Mouse (Mus musculus): ENCODE data around the gene Pcolce. TPM values are rescaled to one million over a fixed set of nuclear protein-coding genes. Genes with fewer than 3 reads are reported as not detected.

Gene Pcolce
- total and polyA plus RNA-seq, 2 experiments = 4.4 to 11.9 TPM

- WGBS = 77% methylated on average over 4 of the region's 4 CpGs
- peaks cover 6% of the 10 kb centered on the region; the same call in 1 of the 2 replicates for H3K79me2 ChIP-seq (ENCODE audit: control insufficient read depth, insufficient read depth, low read length)
- H3K4me1 ChIP-seq (ENCODE audit: control insufficient read depth, insufficient read depth, low read length) = no peaks in the 10 kb centered on the region
- peak overlapping the region; percentile 28 for H3K27ac ChIP-seq (replicated peaks; ENCODE audit: insufficient read depth, low read depth, low read length)
- H3K9ac ChIP-seq (ENCODE audit: low read depth, low read length) = 0 out of 2 replicates have a peak overlapping the region, but pooled peaks have one; percentile 12
- no peak for DNase-seq (ENCODE audit: extremely low read depth, low read depth, low spot score)
- no peak overlapping the region for H3K4me3 ChIP-seq (ENCODE audit: insufficient read depth, low read depth, low read length)
- H3K36me3 ChIP-seq (ENCODE audit: control insufficient read depth, insufficient read depth, low read length) = peaks cover 2% of the 10 kb centered on the region
- no peaks in the 10 kb centered on the region for H3K27me3 ChIP-seq (ENCODE audit: control insufficient read depth, insufficient read depth, low read length)
- TF ChIP-seq POLR2A (IDR thresholded peaks at IDR 0.05; ENCODE audit: extremely low read depth, insufficient read depth, low read length) = no peak
- no peak for TF ChIP-seq CTCF (IDR thresholded peaks at IDR 0.05; ENCODE audit: low read depth, low read length)
These were observed 18.0 kb upstream of the Pcolce start for GRCm38 (mm10) chr5:137631591-137631990.

- Histone ChIP-seq H3K36me3 (ENCODE audit: control insufficient read depth, insufficient read depth, low read length) (peaks cover 2% of the 10 kb centered on the region; the same call in 1 of the 2 replicates), H3K4me1 (ENCODE audit: control insufficient read depth, insufficient read depth, low read length) (no peaks in the 10 kb centered on the region), H3K27me3 (ENCODE audit: control insufficient read depth, insufficient read depth, low read length) (no peaks in the 10 kb centered on the region), H3K27ac (replicated peaks; ENCODE audit: insufficient read depth, low read depth, low read length) (peak overlapping the region; percentile 71), H3K9ac (ENCODE audit: low read depth, low read length) (peak overlapping the region; percentile 29), H3K4me3 (ENCODE audit: insufficient read depth, low read depth, low read length) (0 out of 2 replicates have a peak overlapping the region, but pooled peaks have one; percentile 43), H3K79me2 (ENCODE audit: control insufficient read depth, insufficient read depth, low read length) (peaks cover 6% of the 10 kb centered on the region; the same call in 1 of the 2 replicates)
- TF ChIP-seq CTCF (IDR thresholded peaks at IDR 0.05; ENCODE audit: low read depth, low read length) (no peak), POLR2A (IDR thresholded peaks at IDR 0.05; ENCODE audit: extremely low read depth, insufficient read depth, low read length) (no peak)
- WGBS = 73% methylated on average over 9 of the region's 9 CpGs
- no peak for DNase-seq (ENCODE audit: extremely low read depth, low read depth, low spot score)
These were observed 17.6 kb upstream of the Pcolce start for GRCm38 (mm10) chr5:137631171-137631570.

GRCm38 (mm10) chr5:137630602-137631001 lies 17.0 kb upstream of the Pcolce start:
- DNase-seq (ENCODE audit: extremely low read depth, low read depth, low spot score) = no peak
- no peak for TF ChIP-seq CTCF (IDR thresholded peaks at IDR 0.05; ENCODE audit: low read depth, low read length)
- TF ChIP-seq POLR2A (IDR thresholded peaks at IDR 0.05; ENCODE audit: extremely low read depth, insufficient read depth, low read length) = no peak
- Histone ChIP-seq H3K4me1 (ENCODE audit: control insufficient read depth, insufficient read depth, low read length) (no peaks in the 10 kb centered on the region), H3K4me3 (ENCODE audit: insufficient read depth, low read depth, low read length) (peak overlapping the region; percentile 43), H3K27me3 (ENCODE audit: control insufficient read depth, insufficient read depth, low read length) (no peaks in the 10 kb centered on the region), H3K27ac (replicated peaks; ENCODE audit: insufficient read depth, low read depth, low read length) (peak overlapping the region; percentile 71), H3K9ac (ENCODE audit: low read depth, low read length) (peak overlapping the region; percentile 29), H3K36me3 (ENCODE audit: control insufficient read depth, insufficient read depth, low read length) (peaks cover 2% of the 10 kb centered on the region; the same call in 1 of the 2 replicates), H3K79me2 (ENCODE audit: control insufficient read depth, insufficient read depth, low read length) (peaks cover 6% of the 10 kb centered on the region; the same call in 1 of the 2 replicates)
- 65% methylated on average over 3 of the region's 3 CpGs for WGBS

DNA sequence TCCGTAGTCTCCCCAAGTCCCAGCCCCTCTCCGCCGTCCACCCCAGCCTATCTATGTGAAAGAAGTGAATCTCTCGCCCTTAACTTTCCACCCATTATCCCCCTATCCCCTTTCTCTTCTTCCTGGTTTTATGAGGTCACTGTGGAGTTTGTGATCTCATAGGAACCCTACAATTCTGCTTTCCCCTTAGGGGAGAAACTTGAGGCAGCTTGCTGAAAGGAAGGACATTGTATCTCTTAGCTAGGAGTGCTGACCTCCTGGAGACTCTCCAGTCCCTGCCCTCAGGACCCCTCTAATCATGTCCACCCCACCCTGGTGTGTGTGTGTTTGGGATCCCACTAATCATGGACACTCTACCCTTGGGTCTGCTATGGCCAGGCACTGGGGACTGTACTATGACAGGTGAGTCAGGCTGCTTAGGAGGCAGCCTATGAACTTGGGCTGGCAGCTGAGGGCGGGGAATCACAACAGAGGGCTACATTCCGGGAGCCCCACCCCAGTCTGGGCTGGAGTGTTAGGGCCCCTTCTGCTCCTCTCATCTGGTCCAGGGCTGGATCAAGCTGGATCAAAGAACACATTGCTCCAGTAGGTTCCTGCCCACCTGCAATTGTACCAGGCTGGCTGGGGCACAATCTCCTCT lies 16.4 kb upstream of the Pcolce start:
- WGBS = 25% methylated on average over 6 of the region's 6 CpGs

GRCm38 (mm10) chr5:137629306-137629721 lies 15.7 kb upstream of the Pcolce start:
- Histone ChIP-seq H3K36me3 (ENCODE audit: control insufficient read depth, insufficient read depth, low read length) (no peaks in the 10 kb centered on the region), H3K9ac (ENCODE audit: low read depth, low read length) (peak overlapping the region; percentile 92), H3K27me3 (ENCODE audit: control insufficient read depth, insufficient read depth, low read length) (no peaks in the 10 kb centered on the region), H3K27ac (replicated peaks; ENCODE audit: insufficient read depth, low read depth, low read length) (peak overlapping the region; percentile 71), H3K4me1 (ENCODE audit: control insufficient read depth, insufficient read depth, low read length) (no peaks in the 10 kb centered on the region), H3K79me2 (ENCODE audit: control insufficient read depth, insufficient read depth, low read length) (peaks cover 6% of the 10 kb centered on the region; the same call in 1 of the 2 replicates), H3K4me3 (ENCODE audit: insufficient read depth, low read depth, low read length) (peak overlapping the region; percentile 84)
- WGBS = under 1% methylated on average over 23 of the region's 23 CpGs
- DNase-seq (ENCODE audit: extremely low read depth, low read depth, low spot score) = peak; percentile 44
- TF ChIP-seq CTCF (IDR thresholded peaks at IDR 0.05; ENCODE audit: low read depth, low read length) (no peak), POLR2A (IDR thresholded peaks at IDR 0.05; ENCODE audit: extremely low read depth, insufficient read depth, low read length) (no peak)

More for the DNA sequence above, 16.4 kb upstream of the Pcolce start:
- TF ChIP-seq POLR2A (IDR thresholded peaks at IDR 0.05; ENCODE audit: extremely low read depth, insufficient read depth, low read length) (no peak), CTCF (IDR thresholded peaks at IDR 0.05; ENCODE audit: low read depth, low read length) (no peak)
- Histone ChIP-seq H3K4me1 (ENCODE audit: control insufficient read depth, insufficient read depth, low read length) (no peaks in the 10 kb centered on the region), H3K27ac (replicated peaks; ENCODE audit: insufficient read depth, low read depth, low read length) (peak overlapping the region; percentile 33), H3K27me3 (ENCODE audit: control insufficient read depth, insufficient read depth, low read length) (no peaks in the 10 kb centered on the region), H3K79me2 (ENCODE audit: control insufficient read depth, insufficient read depth, low read length) (peaks cover 6% of the 10 kb centered on the region; the same call in 1 of the 2 replicates), H3K36me3 (ENCODE audit: control insufficient read depth, insufficient read depth, low read length) (peaks cover under 1% of the 10 kb centered on the region; the same call in 1 of the 2 replicates), H3K4me3 (ENCODE audit: insufficient read depth, low read depth, low read length) (peak overlapping the region; percentile 84), H3K9ac (ENCODE audit: low read depth, low read length) (peak overlapping the region; percentile 11)
- no peak for DNase-seq (ENCODE audit: extremely low read depth, low read depth, low spot score)
